Mouse (Mus musculus): ENCODE measurements around the gene Asb10.

Asb10 gene

GRCm38 (mm10) chr5:24492546-24493285, 48.1 kb downstream of the Asb10 start:
- no peak for DNase-seq (ENCODE audit: low read depth, low spot score)

GRCm38 (mm10) chr5:24490413-24490920, 50.3 kb downstream of the Asb10 start:
- DNase-seq (ENCODE audit: low read depth, low spot score), result no peak

- no peak for DNase-seq (ENCODE audit: low read depth, low spot score)
Observed at GRCm38 (mm10) chr5:24486738-24487137, 54.0 kb downstream of the Asb10 start.

- DNase-seq (ENCODE audit: low read depth, low spot score), result peak; percentile 87
Observed at GRCm38 (mm10) chr5:24486097-24486496, 54.7 kb downstream of the Asb10 start.

- peak; percentile 89 for DNase-seq (ENCODE audit: low read depth, low spot score)
Observed at GRCm38 (mm10) chr5:24484963-24485362, 55.8 kb downstream of the Asb10 start.

GRCm38 (mm10) chr5:24483326-24483725, 57.5 kb downstream of the Asb10 start:
- DNase-seq (ENCODE audit: low read depth, low spot score), result peak; percentile 95

All from R1 (cell line).